Mouse (Mus musculus) neural tube, embryonic 11.5 days (tissue): Measurements from ENCODE around the gene Hopx. TPM values are rescaled to one million over a fixed set of nuclear protein-coding genes. Genes with fewer than 3 reads are reported as not detected.

ENCODE experiments used
- ATAC-seq: fragments of 200-750 bp; cut with Nextera tagmentation; 2 replicates; pipeline ENCODE4 v1.8.0; 2017; ENCODE audit warnings: moderate number of reproducible peaks, mild to moderate bottlenecking, moderate TSS enrichment, moderate library complexity; ENCODE audit not compliant: insufficient read depth, low FRiP score, low TSS enrichment
- DNase-seq: peaks from one replicate; pipeline ENCODE4 v3.0.0-alpha.2; 2015; ENCODE audit warnings: low spot score
- H3K27ac ChIP-seq: fragments of 300-500 bp; sonication (generic); 2 replicates; pipeline ENCODE4 v1.5.1; 2014; ENCODE audit warnings: low read depth, mild to moderate bottlenecking, low read length
- H3K27me3 ChIP-seq: fragments of 300-500 bp; sonication (generic); 2 replicates; pipeline ENCODE4 v1.6.1; 2014; ENCODE audit warnings: mild to moderate bottlenecking, low read length, mixed read lengths; ENCODE audit not compliant: control insufficient read depth, insufficient read depth
- H3K36me3 ChIP-seq: fragments of 300-500 bp; sonication (generic); 2 replicates; pipeline ENCODE4 v1.6.1; 2014; ENCODE audit warnings: mild to moderate bottlenecking, low read length, moderate library complexity, mixed read lengths; ENCODE audit not compliant: control insufficient read depth, insufficient read depth
- H3K4me1 ChIP-seq: fragments of 300-500 bp; sonication (generic); 2 replicates; pipeline ENCODE4 v1.6.1; 2014; ENCODE audit warnings: low read length, mixed read lengths; ENCODE audit not compliant: control insufficient read depth, insufficient read depth
- H3K4me2 ChIP-seq: fragments of 300-500 bp; sonication (generic); 2 replicates; pipeline ENCODE4 v1.6.1; 2014; ENCODE audit warnings: low read depth, mild to moderate bottlenecking, moderate library complexity
- H3K4me3 ChIP-seq: fragments of 300-500 bp; sonication (generic); 2 replicates; pipeline ENCODE4 v1.5.1; 2014; ENCODE audit warnings: low read depth, low read length
- H3K9ac ChIP-seq: fragments of 300-500 bp; sonication (generic); 2 replicates; pipeline ENCODE4 v1.6.1; 2014; ENCODE audit warnings: mild to moderate bottlenecking, low read length
- H3K9me3 ChIP-seq: fragments of 300-500 bp; sonication (generic); 2 replicates; pipeline ENCODE4 v1.6.1; 2016; ENCODE audit warnings: low read length; ENCODE audit not compliant: control insufficient read depth
- WGBS: fragments of 180-500 bp; shearing (Covaris S2); extraction: QIAGEN DNeasy Blood & Tissue Kit; methylation state at CpG from one replicate; pipeline ENCODE4 v1.1.7; 2014; 5-methylcytosine and 5-hydroxymethylcytosine counted together
- polyA plus RNA-seq: library from polyadenylated mRNA; unstranded; fragments of >200 nt; fragmentation: Nextera tagmentation; extraction: Ambion mirVana; gene quantifications from 2 replicates; pipeline ENCODE4 v1.2.1, GENCODE M21; 2014

Gene Hopx
- polyA plus RNA-seq, 1 experiment from 2014 or later = 1.6 TPM

- Histone ChIP-seq H3K4me1 (no peaks in the 10 kb centered on the region), H3K4me2 (no peak overlapping the region), H3K4me3 (no peak overlapping the region), H3K9ac (no peak overlapping the region), H3K27ac (no peak overlapping the region), H3K9me3 (no peaks in the 10 kb centered on the region), H3K27me3 (peaks cover 2% of the 10 kb centered on the region; the same call in 1 of the 2 replicates), H3K36me3 (no peaks in the 10 kb centered on the region)
- WGBS = 60% methylated on average over 5 of the region's 5 CpGs
- DNase-seq = no peak
- no peak for ATAC-seq
Measured at GRCm38 (mm10) chr5:77090521-77091096, 24.3 kb downstream of the Hopx start.

- no peak overlapping the region for H3K9ac ChIP-seq
- DNase-seq (no peak), ATAC-seq (no peak)
- 78% methylated on average over 8 of the region's 8 CpGs for WGBS
- H3K4me1 ChIP-seq = no peaks in the 10 kb centered on the region
- H3K4me3 ChIP-seq = no peak overlapping the region
- no peak overlapping the region for H3K27ac ChIP-seq
- no peaks in the 10 kb centered on the region for H3K9me3 ChIP-seq
- no peaks in the 10 kb centered on the region for H3K36me3 ChIP-seq
- no peak overlapping the region for H3K4me2 ChIP-seq
- peaks cover 2% of the 10 kb centered on the region; the same call in 1 of the 2 replicates for H3K27me3 ChIP-seq
Measured at GRCm38 (mm10) chr5:77089901-77090300, 25.0 kb downstream of the Hopx start.

GRCm38 (mm10) chr5:77089294-77089693, 25.6 kb downstream of the Hopx start:
- H3K36me3 ChIP-seq = no peaks in the 10 kb centered on the region
- 67% methylated on average over 1 of the region's 1 CpGs for WGBS
- DNase-seq (peak; percentile 63), ATAC-seq (peak; percentile 49)
- no peaks in the 10 kb centered on the region for H3K9me3 ChIP-seq
- H3K27ac ChIP-seq = no peak overlapping the region
- no peak overlapping the region for H3K9ac ChIP-seq
- no peak overlapping the region for H3K4me3 ChIP-seq
- no peaks in the 10 kb centered on the region for H3K4me1 ChIP-seq
- no peak overlapping the region for H3K4me2 ChIP-seq
- 0 out of 2 replicates have a peak, but pooled peaks cover 2% of the 10 kb centered on the region for H3K27me3 ChIP-seq

- Histone ChIP-seq H3K4me2 (no peak overlapping the region), H3K36me3 (no peaks in the 10 kb centered on the region), H3K9me3 (no peaks in the 10 kb centered on the region), H3K27ac (no peak overlapping the region), H3K9ac (no peak overlapping the region), H3K27me3 (no peaks in the 10 kb centered on the region), H3K4me3 (no peak overlapping the region), H3K4me1 (no peaks in the 10 kb centered on the region)
- DNase-seq (no peak), ATAC-seq (no peak)
- 78% methylated on average over 3 of the region's 3 CpGs for WGBS
Measured at GRCm38 (mm10) chr5:77087122-77087521, 27.8 kb downstream of the Hopx start.

GRCm38 (mm10) chr5:77086541-77086940, 28.4 kb downstream of the Hopx start:
- WGBS = 92% methylated on average over 7 of the region's 7 CpGs
- Histone ChIP-seq H3K9me3 (no peaks in the 10 kb centered on the region), H3K27me3 (no peaks in the 10 kb centered on the region), H3K4me2 (no peak overlapping the region), H3K36me3 (no peaks in the 10 kb centered on the region), H3K9ac (no peak overlapping the region), H3K27ac (no peak overlapping the region), H3K4me3 (no peak overlapping the region), H3K4me1 (no peaks in the 10 kb centered on the region)
- no peak for ATAC-seq
- no peak for DNase-seq

GRCm38 (mm10) chr5:77085753-77086450, 29.0 kb downstream of the Hopx start:
- Histone ChIP-seq H3K27ac (no peak overlapping the region), H3K27me3 (no peaks in the 10 kb centered on the region), H3K9me3 (no peaks in the 10 kb centered on the region), H3K4me2 (no peak overlapping the region), H3K9ac (no peak overlapping the region), H3K4me1 (no peaks in the 10 kb centered on the region), H3K36me3 (no peaks in the 10 kb centered on the region), H3K4me3 (no peak overlapping the region)
- ATAC-seq (no peak), DNase-seq (no peak)
- 89% methylated on average over 10 of the region's 10 CpGs for WGBS

GRCm38 (mm10) chr5:77084418-77084817, 30.5 kb downstream of the Hopx start:
- DNase-seq = no peak
- Histone ChIP-seq H3K4me1 (no peaks in the 10 kb centered on the region), H3K9ac (no peak overlapping the region), H3K27me3 (no peaks in the 10 kb centered on the region), H3K36me3 (no peaks in the 10 kb centered on the region), H3K4me2 (no peak overlapping the region), H3K4me3 (no peak overlapping the region), H3K9me3 (no peaks in the 10 kb centered on the region), H3K27ac (no peak overlapping the region)
- WGBS = 88% methylated on average over 4 of the region's 4 CpGs
- no peak for ATAC-seq

GRCm38 (mm10) chr5:77082735-77083134, 32.2 kb downstream of the Hopx start:
- Histone ChIP-seq H3K36me3 (no peaks in the 10 kb centered on the region), H3K9ac (no peak overlapping the region), H3K27ac (no peak overlapping the region), H3K4me3 (no peak overlapping the region), H3K27me3 (no peaks in the 10 kb centered on the region), H3K4me1 (no peaks in the 10 kb centered on the region), H3K4me2 (no peak overlapping the region), H3K9me3 (no peaks in the 10 kb centered on the region)
- 86% methylated on average over 7 of the region's 7 CpGs for WGBS
- DNase-seq (no peak), ATAC-seq (no peak)

- Histone ChIP-seq H3K27me3 (no peaks in the 10 kb centered on the region), H3K4me1 (no peaks in the 10 kb centered on the region), H3K9me3 (no peaks in the 10 kb centered on the region), H3K36me3 (no peaks in the 10 kb centered on the region), H3K9ac (no peak overlapping the region), H3K27ac (no peak overlapping the region), H3K4me2 (no peak overlapping the region), H3K4me3 (no peak overlapping the region)
- WGBS = 91% methylated on average over 4 of the region's 4 CpGs
- ATAC-seq = no peak
- DNase-seq = no peak
Measured at GRCm38 (mm10) chr5:77080761-77081160, 34.2 kb downstream of the Hopx start.
